Mouse (Mus musculus) cerebellum, adult 2 months (tissue): ENCODE results near the gene Serp2. TPM values are rescaled to one million over a fixed set of nuclear protein-coding genes. Genes with fewer than 3 reads are reported as not detected.

Experiments
- DNase-seq, 2 experiments: peaks; one replicate each; pipeline ENCODE4 v3.0.0; 2021
- H3K27ac ChIP-seq: fragments of 200-500 bp; 2 replicates; pipeline ENCODE4 v1.5.1; 2012; ENCODE audit warnings: low read length, control low read depth, inconsistent platforms; ENCODE audit not compliant: insufficient read depth
- H3K27me3 ChIP-seq: fragments of 200-500 bp; 2 replicates; pipeline ENCODE4 v1.6.1; 2012; ENCODE audit warnings: inconsistent platforms, mild to moderate bottlenecking, low read length, moderate library complexity; ENCODE audit not compliant: control insufficient read depth, insufficient read depth
- H3K4me1 ChIP-seq: fragments of 200-500 bp; 2 replicates; pipeline ENCODE4 v1.6.1; 2011; ENCODE audit warnings: low read length; ENCODE audit not compliant: control insufficient read depth, insufficient read depth
- H3K4me3 ChIP-seq: fragments of 200-500 bp; replicated peaks from 2 replicates; pipeline ENCODE3; 2011; ENCODE audit warnings: mild to moderate bottlenecking, low read depth, low read length, control low read depth; ENCODE audit not compliant: insufficient read depth
- CTCF ChIP-seq: fragments of 200-500 bp; IDR thresholded peaks from 2 replicates; pipeline ENCODE4 v1.5.1; 2011; ENCODE audit warnings: low read depth, mild to moderate bottlenecking, control low read depth, low read length, moderate library complexity, borderline replicate concordance; ENCODE audit not compliant: insufficient read depth
- POLR2A ChIP-seq: fragments of 200-500 bp; IDR thresholded peaks from 2 replicates; pipeline ENCODE4 v1.6.1; 2011; ENCODE audit warnings: low read length, control low read depth, borderline replicate concordance; ENCODE audit not compliant: insufficient read depth
- WGBS: fragments of 180-500 bp; shearing (Covaris S2); methylation state at CpG from one replicate; pipeline ENCODE4 v1.1.7; 2018; 5-methylcytosine and 5-hydroxymethylcytosine counted together
- polyA plus RNA-seq: library from polyadenylated mRNA; depleted of rRNA; stranded (reverse); fragments of >200 nt; gene quantifications from 2 replicates; pipeline ENCODE4 v1.2.3, GENCODE M21; 2012

Serp2 gene
- polyA plus RNA-seq, 1 experiment = 177 TPM

DNA sequence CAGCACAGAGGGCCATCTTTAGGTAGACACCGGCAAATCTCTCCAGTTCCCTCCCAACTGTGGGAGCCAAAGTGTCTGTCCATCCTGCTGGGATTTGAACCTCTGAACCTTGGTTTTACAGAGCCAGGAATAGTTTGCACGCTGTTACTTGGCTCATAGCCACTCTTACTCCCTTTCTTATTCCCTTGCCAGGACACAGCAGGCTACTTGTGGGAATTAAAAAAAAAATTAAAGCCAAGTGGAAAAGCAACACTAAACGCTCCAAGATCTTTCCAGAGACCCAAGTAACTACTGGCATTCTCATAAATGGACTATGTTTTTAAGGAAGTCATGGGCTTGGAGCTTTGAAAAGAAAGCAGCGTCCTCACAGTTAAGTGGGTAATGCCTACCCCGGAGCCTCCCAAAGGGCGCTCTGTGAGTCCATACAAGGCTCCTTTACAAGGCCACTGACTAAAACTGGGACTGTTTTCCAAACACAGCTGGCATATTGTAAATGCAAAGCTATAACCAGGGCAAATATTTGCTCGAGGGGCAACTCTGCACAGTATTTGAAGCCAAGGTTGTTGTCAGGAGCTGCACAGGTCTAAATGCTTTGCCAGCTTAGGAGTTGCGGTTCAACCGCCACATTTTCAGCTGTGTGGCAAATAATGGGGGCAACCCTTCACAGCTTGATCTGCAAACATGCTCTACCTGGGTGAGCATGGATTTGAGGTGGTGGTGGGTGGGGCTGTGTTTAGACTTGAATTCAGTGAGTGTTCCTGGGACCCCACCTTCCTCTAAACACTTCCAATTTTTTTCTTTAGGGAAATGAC lies 38.6 kb upstream of the Serp2 start:
- Histone ChIP-seq H3K4me3 (no peak overlapping the region), H3K27ac (no peak overlapping the region), H3K27me3 (no peaks in the 10 kb centered on the region), H3K4me1 (peaks cover 6% of the 10 kb centered on the region)
- WGBS = 49% methylated on average over 9 of the region's 9 CpGs
- no peak for DNase-seq
- TF ChIP-seq CTCF (no peak), POLR2A (no peak)

DNA sequence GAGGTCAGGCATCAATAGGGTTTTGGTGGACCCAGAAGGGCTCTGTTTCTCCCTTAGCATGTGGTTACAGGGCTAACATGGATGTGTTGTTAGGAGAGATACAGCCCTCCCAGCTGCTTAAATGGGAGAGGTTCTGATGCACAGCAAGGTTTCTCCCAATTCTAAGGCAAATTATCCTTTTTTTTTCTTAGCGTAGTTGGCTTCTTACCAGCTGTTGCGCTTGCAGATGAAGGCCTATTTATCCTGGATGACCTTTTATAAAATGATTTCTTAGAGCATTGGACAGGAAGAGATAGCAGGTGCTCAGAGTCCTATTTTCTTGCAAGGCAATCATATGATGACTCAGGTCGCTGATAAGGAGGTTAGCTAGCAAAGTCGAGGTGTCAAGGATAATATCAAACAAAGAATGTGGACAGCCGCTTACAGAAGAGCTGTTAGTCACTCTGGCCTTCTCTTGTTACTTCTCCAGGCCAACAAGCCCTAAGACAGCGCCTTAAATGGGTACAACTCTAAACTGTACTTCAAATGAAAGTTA lies 37.7 kb upstream of the Serp2 start:
- 86% methylated on average over 6 of the region's 6 CpGs for whole genome bisulfite sequencing
- H3K4me3 ChIP-seq = no peak overlapping the region

DNA sequence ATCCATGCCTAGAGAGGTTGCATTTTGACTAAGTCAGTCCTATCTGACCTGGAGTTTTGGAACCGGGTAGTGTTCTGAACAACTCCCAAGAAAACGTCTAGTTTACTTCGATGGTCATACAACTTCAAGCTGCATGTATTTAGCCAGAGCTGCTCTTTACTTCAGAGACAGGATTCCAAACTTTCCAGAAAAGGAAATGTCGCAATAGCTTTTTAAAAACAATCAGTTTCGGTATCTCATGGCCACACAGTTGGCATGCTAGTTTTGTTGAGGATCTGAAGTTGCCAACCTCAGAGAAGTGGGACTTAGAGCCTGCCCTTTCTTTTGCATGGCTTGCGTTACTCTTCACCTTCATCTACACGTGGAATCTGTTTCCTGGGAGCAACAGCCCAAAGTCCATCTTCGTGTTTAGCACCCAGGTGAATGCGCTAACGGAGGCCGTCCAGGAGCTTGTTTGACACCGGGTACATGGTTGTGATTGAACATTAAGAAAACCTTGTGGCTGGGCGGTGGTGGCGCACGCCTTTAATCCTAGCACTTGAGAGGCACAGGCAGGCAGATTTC lies 37.0 kb upstream of the Serp2 start:
- DNase-seq = no peak
- TF ChIP-seq CTCF (no peak), POLR2A (no peak)
- H3K27ac ChIP-seq = no peak overlapping the region
- H3K4me1 ChIP-seq = 0 out of 2 replicates have a peak, but pooled peaks cover 3% of the 10 kb centered on the region
- H3K27me3 ChIP-seq = no peaks in the 10 kb centered on the region
- no peak overlapping the region for H3K4me3 ChIP-seq
- WGBS = 96% methylated on average over 15 of the region's 15 CpGs

More for the DNA sequence above, 37.7 kb upstream of the Serp2 start:
- no peak for DNase-seq
- Histone ChIP-seq H3K27ac (no peak overlapping the region), H3K4me1 (0 out of 2 replicates have a peak, but pooled peaks cover 3% of the 10 kb centered on the region), H3K27me3 (no peaks in the 10 kb centered on the region)
- TF ChIP-seq POLR2A (no peak), CTCF (no peak)

DNA sequence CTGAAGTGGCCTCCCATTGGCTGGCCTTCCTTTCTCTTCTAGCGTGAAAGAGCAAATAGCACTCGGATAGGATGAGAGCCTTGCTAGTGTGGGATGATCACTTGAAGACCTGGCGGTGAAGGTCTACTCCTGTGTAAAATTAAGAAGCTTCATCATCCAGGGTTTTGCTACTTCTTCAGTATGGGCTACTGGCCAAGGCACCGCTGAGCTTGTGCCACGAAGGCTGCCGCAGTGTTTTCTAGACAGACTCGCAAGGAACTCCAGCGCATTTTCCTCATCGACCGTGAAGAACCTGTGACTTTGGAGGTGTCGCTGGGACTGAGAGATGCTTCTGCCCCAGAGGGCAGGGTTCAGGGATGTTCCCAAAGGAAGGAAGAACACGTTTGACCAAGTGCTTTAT lies 36.0 kb upstream of the Serp2 start:
- TF ChIP-seq POLR2A (no peak), CTCF (no peak)
- no peak overlapping the region for H3K4me3 ChIP-seq
- 0 out of 2 replicates have a peak, but pooled peaks cover 3% of the 10 kb centered on the region for H3K4me1 ChIP-seq
- no peak overlapping the region for H3K27ac ChIP-seq
- WGBS = 35% methylated on average over 12 of the region's 12 CpGs
- DNase-seq = peak in 1 of 2 experiments; percentile 36
- H3K27me3 ChIP-seq = no peaks in the 10 kb centered on the region

DNA sequence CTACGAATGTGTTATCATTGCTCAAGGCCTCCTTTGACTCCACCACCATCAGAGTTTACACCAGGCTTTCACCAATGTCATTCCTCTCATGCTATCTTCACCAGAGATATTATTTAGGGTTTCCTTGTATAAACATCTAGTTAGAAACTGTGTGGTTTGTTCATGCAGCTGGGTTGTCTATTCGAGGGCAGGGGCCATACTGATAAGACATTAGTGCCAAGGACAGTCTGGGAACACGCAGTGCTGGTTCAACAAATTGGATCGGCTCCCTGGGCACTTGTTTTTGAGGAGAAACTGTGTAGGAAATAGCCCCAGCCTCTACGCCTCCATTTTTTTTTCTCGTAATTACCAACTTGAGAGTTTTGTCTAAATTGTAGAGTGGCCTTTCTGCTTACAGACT lies 35.4 kb upstream of the Serp2 start:
- H3K27me3 ChIP-seq = no peaks in the 10 kb centered on the region
- H3K4me1 ChIP-seq = 0 out of 2 replicates have a peak, but pooled peaks cover 3% of the 10 kb centered on the region
- H3K27ac ChIP-seq = no peak overlapping the region
- 78% methylated on average over 6 of the region's 6 CpGs for WGBS
- TF ChIP-seq POLR2A = no peak
- TF ChIP-seq CTCF = no peak
- no peak for DNase-seq
- H3K4me3 ChIP-seq = no peak overlapping the region

DNA sequence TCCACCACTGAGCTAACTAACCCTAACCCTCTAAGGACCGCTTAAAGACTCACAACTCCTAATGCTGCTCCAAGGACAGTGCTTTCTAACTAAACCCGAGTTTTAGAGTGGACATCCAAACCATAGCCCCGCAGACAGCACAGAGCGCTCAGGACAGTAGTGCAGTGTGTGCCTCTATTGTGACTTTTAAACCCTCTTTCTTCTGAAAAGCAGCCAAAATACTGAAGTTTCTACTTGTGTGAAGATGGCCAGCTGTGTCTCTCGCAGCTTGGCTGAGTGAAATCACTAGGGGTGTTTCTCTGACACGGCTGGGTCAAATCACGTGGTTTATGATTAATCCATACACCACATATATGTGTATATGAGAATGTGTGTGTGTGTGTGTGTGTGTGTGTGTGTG lies 33.4 kb upstream of the Serp2 start:
- 75% methylated on average over 7 of the region's 7 CpGs for WGBS

DNA sequence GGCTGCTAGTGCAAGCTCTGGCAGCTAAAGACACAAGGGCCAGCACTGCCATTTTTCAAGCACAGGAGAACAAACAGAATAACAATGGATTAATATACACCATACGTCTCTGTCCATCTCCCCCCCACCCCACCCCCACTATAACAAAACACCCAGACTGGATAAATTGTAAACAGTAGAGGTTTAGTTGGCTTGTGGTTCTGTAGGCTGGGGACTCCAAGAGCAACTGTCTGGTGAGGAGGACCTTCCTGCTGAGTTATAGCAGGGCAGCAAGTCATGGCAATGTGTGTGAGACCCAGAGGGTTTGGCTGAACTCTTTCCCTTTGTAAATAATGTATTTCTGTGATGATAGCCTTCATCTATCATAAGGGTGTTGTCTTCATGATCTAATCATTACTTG lies 33.0 kb upstream of the Serp2 start:
- H3K4me1 ChIP-seq = 0 out of 2 replicates have a peak, but pooled peaks cover 3% of the 10 kb centered on the region
- H3K27me3 ChIP-seq = no peaks in the 10 kb centered on the region
- DNase-seq = no peak
- no peak overlapping the region for H3K27ac ChIP-seq
- WGBS = 91% methylated on average over 1 of the region's 1 CpGs
- H3K4me3 ChIP-seq = no peak overlapping the region
- TF ChIP-seq CTCF (no peak), POLR2A (no peak)

More for the DNA sequence above, 33.4 kb upstream of the Serp2 start:
- no peaks in the 10 kb centered on the region for H3K27me3 ChIP-seq
- no peak overlapping the region for H3K27ac ChIP-seq
- no peak for DNase-seq
- no peak for TF ChIP-seq POLR2A
- TF ChIP-seq CTCF = no peak
- H3K4me3 ChIP-seq = no peak overlapping the region
- H3K4me1 ChIP-seq = 0 out of 2 replicates have a peak, but pooled peaks cover 3% of the 10 kb centered on the region

DNA sequence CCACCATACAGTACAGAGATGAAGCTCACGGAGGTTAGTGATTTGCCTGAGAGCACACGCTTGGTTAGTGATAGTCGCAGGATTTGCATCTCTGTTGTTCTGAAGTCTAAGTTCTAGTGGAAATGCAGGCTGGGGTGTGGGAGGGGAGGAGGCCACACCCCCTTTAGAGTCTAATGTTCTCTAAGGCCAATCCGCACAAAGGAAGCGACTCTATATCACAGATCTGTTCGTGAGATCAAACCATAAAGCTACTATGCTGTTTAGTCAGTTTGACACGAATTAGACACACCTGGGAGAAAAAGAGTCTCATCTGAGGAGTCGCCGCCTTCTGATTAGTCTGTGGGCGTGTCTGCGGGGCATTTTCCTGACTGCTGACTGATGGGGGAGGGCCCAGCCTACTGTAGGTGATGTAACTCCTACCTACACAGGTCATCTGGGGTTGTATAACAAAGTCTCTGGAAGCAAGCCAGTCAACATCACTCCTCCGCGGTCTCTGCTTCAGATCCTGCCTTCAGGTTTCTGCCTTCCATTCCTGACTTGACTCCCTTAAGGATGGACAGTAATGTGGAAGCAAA lies 29.2 kb upstream of the Serp2 start:
- Histone ChIP-seq H3K4me3 (no peak overlapping the region), H3K27me3 (no peaks in the 10 kb centered on the region), H3K4me1 (no peaks in the 10 kb centered on the region), H3K27ac (no peak overlapping the region)
- WGBS = 71% methylated on average over 13 of the region's 13 CpGs
- TF ChIP-seq POLR2A = no peak
- TF ChIP-seq CTCF = no peak
- no peak for DNase-seq
